Mouse (Mus musculus) erythroid progenitor cell, adult 5-6 weeks (primary cell): ENCODE measurements around the gene Zfp40. TPM values are rescaled to one million over a fixed set of nuclear protein-coding genes. Genes with fewer than 3 reads are reported as not detected.
A peak's percentile ranks its signal among the peaks of the same experiment; 100 is the strongest.
"Not testable (repeated sequence)": the region's sequence is repeated elsewhere in the genome, so short reads cannot be mapped to it uniquely, and the experiment has no call there.

ENCODE experiments used
- ATAC-seq: replicated peaks from 2 replicates; pipeline ENCODE4 v1.8.0; 2016; ENCODE audit warnings: moderate number of reproducible peaks, mild to moderate bottlenecking, moderate TSS enrichment, inconsistent platforms; ENCODE audit not compliant: poor library complexity, low FRiP score, severe bottlenecking
- total RNA-seq, 2 experiments: library from RNA; stranded (forward) in 1 of 2; stranded (reverse) in 1 of 2; fragments of 150-400 nt in 1 of 2; fragments of 186-747, 209-891 nt in 1 of 2; gene quantifications; 2 replicates each; pipeline versions ENCODE4 v1.2.3 to v1.2.4; 2015 to 2017; ENCODE audit warnings: low replicate concordance in 2 of 2

Gene Zfp40
- total RNA-seq (2015; ENCODE audit: low replicate concordance) (3.6 and 14.7 TPM in 2 replicates), total RNA-seq (2017; ENCODE audit: low replicate concordance) (0.61 TPM in 1 of 2 replicates, not detected in the other)

DNA sequence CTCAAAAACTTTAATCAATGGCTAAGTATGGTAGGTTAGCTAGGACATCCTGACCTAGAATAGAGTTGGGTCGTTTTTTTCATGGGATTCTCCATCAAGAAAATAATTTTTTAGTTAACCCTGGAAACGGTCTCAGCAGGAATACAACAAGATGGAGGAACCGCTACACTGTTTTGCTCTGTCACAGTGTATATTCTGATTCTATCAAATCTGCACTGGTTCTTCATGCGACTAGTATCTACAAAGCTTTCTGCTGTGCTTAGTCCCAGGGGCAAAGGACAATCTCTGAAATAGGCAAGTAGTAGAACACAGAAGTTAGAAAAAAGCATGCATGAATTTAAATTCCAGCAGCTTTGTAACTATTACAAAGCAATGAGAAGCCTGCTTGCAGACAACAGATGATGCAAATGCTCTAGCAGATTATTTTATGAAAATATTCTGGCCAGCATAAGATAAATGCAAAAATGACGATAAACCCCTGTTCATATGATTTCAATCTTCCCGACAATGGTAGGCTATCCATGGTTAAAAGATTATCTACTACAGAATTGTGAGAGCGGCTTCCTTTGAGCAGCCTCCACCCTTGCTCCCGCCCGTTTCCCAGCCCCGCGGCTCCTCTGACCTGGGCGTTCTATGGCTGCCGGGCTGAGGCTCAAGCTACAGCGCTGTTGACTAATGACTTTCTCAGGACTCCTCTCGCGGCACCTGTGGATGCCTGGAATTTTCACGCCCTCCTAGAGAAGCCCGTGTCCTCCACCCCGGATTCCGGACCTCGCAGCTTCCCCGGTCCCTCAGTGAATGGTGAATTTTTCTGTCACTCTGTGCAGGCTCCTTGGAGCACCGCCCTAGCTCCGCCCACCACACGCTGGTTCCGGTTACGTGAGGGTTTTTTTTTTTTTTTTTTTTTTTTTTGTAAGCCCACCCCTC, at the start of gene Zfp40:
Gene Zfp40, minus strand, starts transcription at position 800 of the 927 bp plus-strand sequence.
- peak; percentile 95 for ATAC-seq

DNA sequence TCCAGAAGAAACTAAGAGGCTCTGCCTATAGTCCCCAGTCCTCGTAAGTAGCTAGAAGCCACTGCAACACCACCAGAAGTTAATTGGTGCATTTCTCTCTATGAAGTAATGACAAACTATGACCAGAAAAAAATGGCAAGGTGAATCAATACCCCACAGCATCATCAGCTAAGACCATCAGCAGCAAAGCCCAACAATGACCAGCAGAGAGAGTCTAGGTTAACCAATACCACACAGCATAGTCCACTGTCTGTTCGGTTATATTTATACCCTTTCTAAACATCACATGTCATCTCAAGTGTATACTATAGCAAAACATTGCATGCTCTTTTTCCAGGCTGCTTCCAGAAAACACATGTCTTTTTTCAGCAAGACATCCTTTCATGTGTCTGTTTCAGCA, 25.3 kb upstream of the Zfp40 start:
- ATAC-seq = no peak

DNA sequence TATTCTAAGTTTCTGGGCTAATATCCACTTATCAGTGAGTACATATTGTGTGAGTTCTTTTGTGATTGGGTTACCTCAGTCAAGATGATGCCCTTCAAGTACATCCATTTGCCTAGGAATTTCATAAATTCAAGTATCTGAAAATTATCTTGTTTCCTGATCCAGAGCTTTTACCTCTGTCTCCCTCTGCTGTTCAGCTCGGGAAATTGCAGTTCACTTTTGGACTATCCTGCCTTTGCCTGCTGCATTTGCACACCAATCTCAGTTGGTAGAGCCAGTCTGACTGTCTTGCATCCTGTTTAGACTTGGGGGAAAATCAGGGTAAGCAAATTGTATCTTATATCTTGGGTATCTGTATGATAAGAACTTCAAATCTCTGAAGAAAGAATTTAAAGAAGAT, 6.8 kb upstream of the Zfp40 start:
- ATAC-seq = not testable (repeated sequence)

DNA sequence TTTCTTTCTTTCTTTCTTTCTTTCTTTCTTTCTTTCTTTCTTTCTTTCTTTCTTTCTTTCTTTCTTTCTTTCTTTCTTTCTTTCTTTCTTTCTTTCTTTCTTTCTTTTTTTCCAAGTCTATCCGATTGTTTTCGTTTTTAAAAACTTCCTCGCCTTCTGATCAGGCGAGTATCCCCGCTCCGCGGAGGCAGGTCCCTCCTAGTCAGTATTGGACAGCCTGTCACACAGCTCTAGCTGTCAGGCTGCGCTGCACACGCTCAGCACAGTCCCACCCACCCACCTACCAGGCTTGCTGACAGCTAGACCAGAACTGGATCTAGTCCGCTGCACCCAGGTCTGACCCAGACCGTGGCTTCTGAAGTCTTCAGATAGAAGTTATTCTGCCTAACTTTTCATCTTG, 389 bp upstream of the Zfp40 start:
- ATAC-seq = peak; percentile 77

DNA sequence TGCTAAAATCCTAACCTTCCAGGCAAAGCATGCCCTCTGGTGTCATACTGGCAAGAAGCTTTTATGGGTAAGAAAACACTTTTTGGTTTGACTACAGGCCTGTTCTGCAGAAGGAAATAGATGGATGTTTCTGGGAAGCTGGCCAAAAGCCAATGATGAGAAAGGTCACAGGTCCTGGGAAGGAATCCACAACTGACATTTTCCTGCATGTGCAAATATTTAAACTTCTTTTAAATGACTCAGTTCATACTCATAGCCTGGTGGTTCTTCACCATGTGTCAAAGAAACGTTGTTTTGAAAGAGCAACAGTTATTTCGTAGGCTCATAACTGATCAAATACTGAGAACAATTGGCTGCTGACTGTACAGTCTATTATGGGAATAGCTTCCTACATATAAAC, 5.4 kb downstream of the Zfp40 start:
- no peak for ATAC-seq

Other genes starting within 250 kb of the Zfp40 start
- gene Vmn2r-ps130, start 132.1 kb downstream of the Zfp40 start, total RNA-seq (2015; ENCODE audit: low replicate concordance) = not detected in 2 replicates
- not detected in 2 replicates for gene Vmn2r-ps130, start 132.1 kb downstream of the Zfp40 start, total RNA-seq (2017; ENCODE audit: low replicate concordance)
- not detected in 2 replicates for gene Vmn2r114, start 119.3 kb upstream of the Zfp40 start, total RNA-seq (2015; ENCODE audit: low replicate concordance)
- gene Vmn2r114, start 119.3 kb upstream of the Zfp40 start, total RNA-seq (2017; ENCODE audit: low replicate concordance) = not detected in 2 replicates
- gene Vmn2r115, start 150.5 kb upstream of the Zfp40 start, total RNA-seq (2015; ENCODE audit: low replicate concordance) = not detected in 2 replicates
- not detected in 2 replicates for gene Vmn2r115, start 150.5 kb upstream of the Zfp40 start, total RNA-seq (2017; ENCODE audit: low replicate concordance)
- not detected in 2 replicates for gene Vmn2r116, start 191.4 kb upstream of the Zfp40 start, total RNA-seq (2015; ENCODE audit: low replicate concordance)
- not detected in 2 replicates for gene Vmn2r116, start 191.4 kb upstream of the Zfp40 start, total RNA-seq (2017; ENCODE audit: low replicate concordance)